Mouse (Mus musculus) heart, embryonic 12.5 days (tissue): ENCODE data around the gene Ncf2. TPM values are rescaled to one million over a fixed set of nuclear protein-coding genes. Genes with fewer than 3 reads are reported as not detected.

Experiments used
- ATAC-seq: fragments of 200-750 bp; cut with Nextera tagmentation; 2 replicates; pipeline ENCODE4 v1.8.0; 2017; ENCODE audit warnings: moderate TSS enrichment, moderate library complexity; ENCODE audit not compliant: insufficient number of reproducible peaks, low FRiP score
- H3K27ac ChIP-seq: fragments of 300-500 bp; sonication (generic); 2 replicates; pipeline ENCODE4 v1.5.1; 2016; ENCODE audit warnings: mild to moderate bottlenecking, moderate library complexity; ENCODE audit not compliant: poor library complexity, severe bottlenecking
- H3K27me3 ChIP-seq: fragments of 300-500 bp; sonication (generic); replicated peaks from 2 replicates; pipeline ENCODE4 v1.6.1; 2016; ENCODE audit warnings: mild to moderate bottlenecking, moderate library complexity
- H3K36me3 ChIP-seq: fragments of 300-500 bp; sonication (generic); 2 replicates; pipeline ENCODE4 v1.6.1; 2016; ENCODE audit warnings: mild to moderate bottlenecking, moderate library complexity
- H3K4me1 ChIP-seq: fragments of 300-500 bp; sonication (generic); replicated peaks from 2 replicates; pipeline ENCODE4 v1.6.1; 2016; ENCODE audit warnings: mild to moderate bottlenecking
- H3K4me2 ChIP-seq: fragments of 300-500 bp; sonication (generic); 2 replicates; pipeline ENCODE4 v1.6.1; 2016; ENCODE audit warnings: mild to moderate bottlenecking, moderate library complexity
- H3K4me3 ChIP-seq: fragments of 300-500 bp; sonication (generic); 2 replicates; pipeline ENCODE4 v1.5.1; 2016; ENCODE audit warnings: mild to moderate bottlenecking
- H3K9ac ChIP-seq: fragments of 300-500 bp; sonication (generic); 2 replicates; pipeline ENCODE4 v1.6.1; 2016; ENCODE audit warnings: mild to moderate bottlenecking, moderate library complexity
- H3K9me3 ChIP-seq: fragments of 300-500 bp; sonication (generic); replicated peaks from 2 replicates; pipeline ENCODE4 v1.6.1; 2016; ENCODE audit warnings: mild to moderate bottlenecking, moderate library complexity
- WGBS: fragments of 180-500 bp; shearing (Covaris S2); methylation state at CpG from one replicate; pipeline ENCODE4 v1.1.7; 2016; 5-methylcytosine and 5-hydroxymethylcytosine counted together
- polyA plus RNA-seq: library from polyadenylated mRNA; unstranded; fragments of >200 nt; fragmentation: Nextera tagmentation; extraction: Ambion mirVana; gene quantifications from 2 replicates; pipeline ENCODE4 v1.2.1, GENCODE M21; 2016

The Ncf2 gene
- polyA plus RNA-seq, 1 experiment from 2014 or later, result 3.4 TPM

- Histone ChIP-seq H3K36me3 (no peaks in the 10 kb centered on the region; the same call in 1 of the 2 replicates), H3K4me2 (no peak overlapping the region), H3K4me3 (no peak overlapping the region), H3K9me3 (peaks cover 3% of the 10 kb centered on the region; the same call in 1 of the 2 replicates), H3K9ac (no peak overlapping the region), H3K27ac (no peak overlapping the region), H3K27me3 (no peaks in the 10 kb centered on the region), H3K4me1 (peaks cover 35% of the 10 kb centered on the region)
- ATAC-seq, result no peak
- 74% methylated on average over 6 of the region's 6 CpGs for WGBS
These were observed 19.6 kb downstream of the Ncf2 start for GRCm38 (mm10) chr1:152819558-152819957.

- H3K9me3 ChIP-seq, result peaks cover 3% of the 10 kb centered on the region; the same call in 1 of the 2 replicates
- WGBS, result 58% methylated on average over 7 of the region's 7 CpGs
- ATAC-seq, result no peak
These were observed 21.1 kb downstream of the Ncf2 start for GRCm38 (mm10) chr1:152820911-152821695.

GRCm38 (mm10) chr1:152821746-152822145 is 21.8 kb downstream of the Ncf2 start:
- WGBS, result 74% methylated on average over 4 of the region's 4 CpGs
- H3K27ac ChIP-seq, result no peak overlapping the region
- H3K9me3 ChIP-seq, result peaks cover 3% of the 10 kb centered on the region; the same call in 1 of the 2 replicates
- ATAC-seq, result no peak
- no peaks in the 10 kb centered on the region for H3K27me3 ChIP-seq
- no peak overlapping the region for H3K4me2 ChIP-seq
- H3K4me3 ChIP-seq, result no peak overlapping the region
- H3K9ac ChIP-seq, result no peak overlapping the region
- no peaks in the 10 kb centered on the region; the same call in 1 of the 2 replicates for H3K36me3 ChIP-seq
- peaks cover 18% of the 10 kb centered on the region for H3K4me1 ChIP-seq

More at GRCm38 (mm10) chr1:152820911-152821695, 21.1 kb downstream of the Ncf2 start:
- H3K27ac ChIP-seq, result no peak overlapping the region
- H3K9ac ChIP-seq, result no peak overlapping the region
- no peak overlapping the region for H3K4me3 ChIP-seq
- H3K4me2 ChIP-seq, result no peak overlapping the region
- no peaks in the 10 kb centered on the region; the same call in 1 of the 2 replicates for H3K36me3 ChIP-seq
- H3K27me3 ChIP-seq, result no peaks in the 10 kb centered on the region
- H3K4me1 ChIP-seq, result peaks cover 25% of the 10 kb centered on the region

GRCm38 (mm10) chr1:152824206-152824605 is 24.2 kb downstream of the Ncf2 start:
- H3K4me3 ChIP-seq, result no peak overlapping the region
- no peak overlapping the region for H3K4me2 ChIP-seq
- peaks cover 3% of the 10 kb centered on the region; the same call in 1 of the 2 replicates for H3K4me1 ChIP-seq
- H3K9me3 ChIP-seq, result peaks cover 3% of the 10 kb centered on the region; the same call in 1 of the 2 replicates
- H3K9ac ChIP-seq, result no peak overlapping the region
- no peaks in the 10 kb centered on the region for H3K27me3 ChIP-seq
- no peak for ATAC-seq
- 70% methylated on average over 9 of the region's 9 CpGs for WGBS
- H3K36me3 ChIP-seq, result no peaks in the 10 kb centered on the region; the same call in 1 of the 2 replicates
- H3K27ac ChIP-seq, result no peak overlapping the region

GRCm38 (mm10) chr1:152826446-152826845 is 26.5 kb downstream of the Ncf2 start:
- H3K27me3 ChIP-seq, result no peaks in the 10 kb centered on the region
- H3K36me3 ChIP-seq, result no peaks in the 10 kb centered on the region; the same call in 1 of the 2 replicates
- no peak for ATAC-seq
- H3K9me3 ChIP-seq, result peaks cover 3% of the 10 kb centered on the region; the same call in 1 of the 2 replicates
- H3K4me3 ChIP-seq, result no peak overlapping the region
- H3K27ac ChIP-seq, result no peak overlapping the region
- no peak overlapping the region for H3K9ac ChIP-seq
- H3K4me2 ChIP-seq, result no peak overlapping the region
- WGBS, result 79% methylated on average over 5 of the region's 5 CpGs
- no peaks in the 10 kb centered on the region for H3K4me1 ChIP-seq

- Histone ChIP-seq H3K4me3 (no peak overlapping the region), H3K27ac (no peak overlapping the region), H3K36me3 (no peaks in the 10 kb centered on the region), H3K4me1 (no peaks in the 10 kb centered on the region), H3K9ac (no peak overlapping the region), H3K27me3 (no peaks in the 10 kb centered on the region), H3K9me3 (no peaks in the 10 kb centered on the region), H3K4me2 (no peak overlapping the region)
- ATAC-seq, result no peak
- WGBS, result 70% methylated on average over 5 of the region's 5 CpGs
These were observed 28.2 kb downstream of the Ncf2 start for GRCm38 (mm10) chr1:152828168-152828567.

- ATAC-seq, result no peak
These were observed 28.8 kb downstream of the Ncf2 start for GRCm38 (mm10) chr1:152828637-152829355.

GRCm38 (mm10) chr1:152830054-152830453 is 30.1 kb downstream of the Ncf2 start:
- 95% methylated on average over 9 of the region's 9 CpGs for WGBS
- Histone ChIP-seq H3K4me1 (no peaks in the 10 kb centered on the region), H3K4me3 (no peak overlapping the region), H3K27me3 (no peaks in the 10 kb centered on the region), H3K9me3 (no peaks in the 10 kb centered on the region), H3K27ac (no peak overlapping the region), H3K9ac (no peak overlapping the region), H3K36me3 (no peaks in the 10 kb centered on the region), H3K4me2 (no peak overlapping the region)
- no peak for ATAC-seq

More at GRCm38 (mm10) chr1:152828637-152829355, 28.8 kb downstream of the Ncf2 start:
- WGBS, result 74% methylated on average over 10 of the region's 10 CpGs
- H3K36me3 ChIP-seq, result no peaks in the 10 kb centered on the region
- H3K9ac ChIP-seq, result no peak overlapping the region
- H3K4me1 ChIP-seq, result no peaks in the 10 kb centered on the region
- H3K4me2 ChIP-seq, result no peak overlapping the region
- H3K27me3 ChIP-seq, result no peaks in the 10 kb centered on the region
- no peak overlapping the region for H3K27ac ChIP-seq
- no peaks in the 10 kb centered on the region for H3K9me3 ChIP-seq
- H3K4me3 ChIP-seq, result no peak overlapping the region

GRCm38 (mm10) chr1:152831003-152831402 is 31.0 kb downstream of the Ncf2 start:
- Histone ChIP-seq H3K27ac (no peak overlapping the region), H3K4me2 (no peak overlapping the region), H3K9ac (no peak overlapping the region), H3K27me3 (no peaks in the 10 kb centered on the region), H3K4me1 (no peaks in the 10 kb centered on the region), H3K9me3 (no peaks in the 10 kb centered on the region), H3K4me3 (no peak overlapping the region), H3K36me3 (peaks cover 2% of the 10 kb centered on the region)
- no peak for ATAC-seq
- WGBS, result 85% methylated on average over 8 of the region's 8 CpGs

GRCm38 (mm10) chr1:152831619-152832018 is 31.6 kb downstream of the Ncf2 start:
- no peak for ATAC-seq
- Histone ChIP-seq H3K36me3 (peaks cover 8% of the 10 kb centered on the region), H3K27ac (no peak overlapping the region), H3K9ac (no peak overlapping the region), H3K4me1 (no peaks in the 10 kb centered on the region), H3K4me2 (no peak overlapping the region), H3K27me3 (no peaks in the 10 kb centered on the region), H3K9me3 (no peaks in the 10 kb centered on the region), H3K4me3 (no peak overlapping the region)
- WGBS, result 80% methylated on average over 5 of the region's 5 CpGs

- no peak overlapping the region for H3K4me2 ChIP-seq
- no peak overlapping the region for H3K9ac ChIP-seq
- H3K36me3 ChIP-seq, result peaks cover 15% of the 10 kb centered on the region
- no peak for ATAC-seq
- 84% methylated on average over 6 of the region's 6 CpGs for WGBS
- no peak overlapping the region for H3K4me3 ChIP-seq
- H3K27me3 ChIP-seq, result no peaks in the 10 kb centered on the region
- no peak overlapping the region for H3K27ac ChIP-seq
- no peaks in the 10 kb centered on the region for H3K9me3 ChIP-seq
- no peaks in the 10 kb centered on the region for H3K4me1 ChIP-seq
These were observed 32.3 kb downstream of the Ncf2 start for GRCm38 (mm10) chr1:152832316-152832715.
